Mouse (Mus musculus): ENCODE data around the gene Plppr1.
"Not testable (repeated sequence)": the region's sequence is repeated elsewhere in the genome, so short reads cannot be mapped to it uniquely, and the experiment has no call there.

Plppr1 gene

GRCm38 (mm10) chr4:49239451-49239850 lies 180.4 kb downstream of the Plppr1 start:
- no peak for DNase-seq

- DNase-seq = no peak
Measured at GRCm38 (mm10) chr4:49244791-49245190, 185.7 kb downstream of the Plppr1 start.

GRCm38 (mm10) chr4:49245274-49245673 lies 186.2 kb downstream of the Plppr1 start:
- no peak for DNase-seq

GRCm38 (mm10) chr4:49251262-49251661 lies 192.2 kb downstream of the Plppr1 start:
- DNase-seq = no peak

- no peak for DNase-seq
Measured at GRCm38 (mm10) chr4:49252169-49252568, 193.1 kb downstream of the Plppr1 start.

- DNase-seq = no peak
Measured at GRCm38 (mm10) chr4:49278515-49278914, 219.4 kb downstream of the Plppr1 start.

- no peak for DNase-seq
Measured at GRCm38 (mm10) chr4:49284692-49285291, 225.7 kb downstream of the Plppr1 start.

GRCm38 (mm10) chr4:49285340-49286196 lies 226.5 kb downstream of the Plppr1 start:
- no peak for DNase-seq

- no peak for DNase-seq
Measured at GRCm38 (mm10) chr4:49286197-49286492, 227.1 kb downstream of the Plppr1 start.

- no peak for DNase-seq
Measured at GRCm38 (mm10) chr4:49296434-49296833, 237.4 kb downstream of the Plppr1 start.

- no peak for DNase-seq
Measured at GRCm38 (mm10) chr4:49299576-49299975, 240.5 kb downstream of the Plppr1 start.

GRCm38 (mm10) chr4:49321903-49322635 lies 263.0 kb downstream of the Plppr1 start:
- DNase-seq = no peak

- not testable (repeated sequence) for DNase-seq
Measured at GRCm38 (mm10) chr4:49337949-49338348, 278.9 kb downstream of the Plppr1 start.

- DNase-seq = not testable (repeated sequence)
Measured at GRCm38 (mm10) chr4:49340091-49340490, 281.0 kb downstream of the Plppr1 start.

GRCm38 (mm10) chr4:49348001-49348400 lies 288.9 kb downstream of the Plppr1 start:
- DNase-seq = not testable (repeated sequence)

GRCm38 (mm10) chr4:49348677-49349076 lies 289.6 kb downstream of the Plppr1 start:
- no peak for DNase-seq

GRCm38 (mm10) chr4:49350470-49350869 lies 291.4 kb downstream of the Plppr1 start:
- DNase-seq = no peak

GRCm38 (mm10) chr4:49357097-49357496 lies 298.0 kb downstream of the Plppr1 start:
- no peak for DNase-seq

- not testable (repeated sequence) for DNase-seq
Measured at GRCm38 (mm10) chr4:49368046-49368445, 309.0 kb downstream of the Plppr1 start.

GRCm38 (mm10) chr4:49383576-49384318 lies 324.7 kb downstream of the Plppr1 start:
- DNase-seq = not testable (repeated sequence)

GRCm38 (mm10) chr4:49386873-49387272 lies 327.8 kb downstream of the Plppr1 start:
- DNase-seq = no peak
